Mouse (Mus musculus): ENCODE results near the gene Rhoq. TPM values are rescaled to one million over a fixed set of nuclear protein-coding genes. Genes with fewer than 3 reads are reported as not detected.

Rhoq gene
- polyA plus RNA-seq, 1 experiment, result 0.01 TPM

- Histone ChIP-seq H3K9me3 (ENCODE audit: control insufficient read depth, low read length) (no peaks in the 10 kb centered on the region), H3K27me3 (ENCODE audit: control insufficient read depth) (no peaks in the 10 kb centered on the region), H3K4me1 (ENCODE audit: control insufficient read depth) (no peaks in the 10 kb centered on the region), H3K36me3 (ENCODE audit: control insufficient read depth) (peaks cover 2% of the 10 kb centered on the region), H3K4me3 (replicated peaks) (no peak overlapping the region)
- TF ChIP-seq GATA1 (IDR thresholded peaks at IDR 0.05; ENCODE audit: low read length) (no peak), TAL1 (IDR thresholded peaks at IDR 0.05; ENCODE audit: low read length) (no peak)
Measured at GRCm38 (mm10) chr17:87008950-87009349, 46.1 kb downstream of the Rhoq start.

DNA sequence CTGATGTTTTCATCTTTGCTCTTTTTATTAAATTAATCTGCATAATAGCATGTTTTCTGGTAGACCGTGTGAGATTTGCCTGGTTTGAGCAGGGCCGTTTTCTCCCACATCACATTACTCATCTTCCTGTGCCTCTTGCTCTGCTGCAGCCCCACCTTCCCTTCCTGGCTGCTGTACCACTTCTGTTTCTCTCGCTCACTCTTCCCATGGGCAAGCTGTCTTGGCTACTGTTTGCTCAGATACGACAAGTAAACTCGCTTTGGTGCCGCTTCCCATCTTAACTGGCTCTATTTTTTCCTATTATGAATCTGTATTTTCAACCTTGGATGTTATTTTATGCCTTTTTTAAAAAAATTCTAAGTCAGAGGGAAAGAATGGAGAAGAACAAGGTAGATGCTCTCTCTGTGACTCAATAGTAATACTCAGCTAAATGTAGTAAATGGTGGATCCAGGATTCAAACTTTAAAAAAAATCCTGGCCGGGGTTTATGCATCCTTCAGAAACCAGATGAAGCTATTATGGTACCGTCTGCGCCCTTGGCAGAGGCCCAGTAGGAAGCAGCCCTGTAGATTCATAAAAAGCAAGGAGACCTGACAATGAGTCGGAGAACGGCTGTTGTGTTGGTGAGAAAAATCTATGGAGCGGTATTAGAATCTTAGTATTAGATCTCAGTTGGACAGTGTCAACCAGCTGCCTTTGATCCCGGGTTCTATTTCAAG is 48.6 kb downstream of the Rhoq start:
- H3K36me3 ChIP-seq (ENCODE audit: control insufficient read depth), result peaks cover 2% of the 10 kb centered on the region
- H3K9me3 ChIP-seq (ENCODE audit: control insufficient read depth, low read length), result no peaks in the 10 kb centered on the region
- no peaks in the 10 kb centered on the region for H3K27me3 ChIP-seq (ENCODE audit: control insufficient read depth)
- no peaks in the 10 kb centered on the region for H3K4me1 ChIP-seq (ENCODE audit: control insufficient read depth)
- TF ChIP-seq GATA1 (IDR thresholded peaks at IDR 0.05; ENCODE audit: low read length), result no peak
- TF ChIP-seq TAL1 (IDR thresholded peaks at IDR 0.05; ENCODE audit: low read length), result no peak
- H3K4me3 ChIP-seq (replicated peaks), result no peak overlapping the region

- Histone ChIP-seq H3K36me3 (ENCODE audit: control insufficient read depth) (peaks cover 9% of the 10 kb centered on the region), H3K27me3 (ENCODE audit: control insufficient read depth) (peaks cover 2% of the 10 kb centered on the region; the same call in 1 of the 2 replicates), H3K4me3 (replicated peaks) (no peak overlapping the region), H3K4me1 (ENCODE audit: control insufficient read depth) (peaks cover 9% of the 10 kb centered on the region), H3K9me3 (ENCODE audit: control insufficient read depth, low read length) (no peaks in the 10 kb centered on the region)
- TF ChIP-seq GATA1 (IDR thresholded peaks at IDR 0.05; ENCODE audit: low read length) (no peak), TAL1 (IDR thresholded peaks at IDR 0.05; ENCODE audit: low read length) (no peak)
Measured at GRCm38 (mm10) chr17:87019692-87020091, 56.8 kb downstream of the Rhoq start.

GRCm38 (mm10) chr17:87024491-87025242 is 61.8 kb downstream of the Rhoq start:
- TF ChIP-seq TAL1 (IDR thresholded peaks at IDR 0.05; ENCODE audit: low read length), result no peak
- TF ChIP-seq GATA1 (IDR thresholded peaks at IDR 0.05; ENCODE audit: low read length), result no peak
- no peaks in the 10 kb centered on the region for H3K9me3 ChIP-seq (ENCODE audit: control insufficient read depth, low read length)
- peak overlapping the region; percentile 74 for H3K4me3 ChIP-seq (replicated peaks)
- H3K4me1 ChIP-seq (ENCODE audit: control insufficient read depth), result peaks cover 23% of the 10 kb centered on the region
- H3K36me3 ChIP-seq (ENCODE audit: control insufficient read depth), result peaks cover 14% of the 10 kb centered on the region
- H3K27me3 ChIP-seq (ENCODE audit: control insufficient read depth), result peaks cover 4% of the 10 kb centered on the region; the same call in 1 of the 2 replicates

GRCm38 (mm10) chr17:87025269-87025949 is 62.5 kb downstream of the Rhoq start, which contains the start of the genes Pigf and Cript:
Pigf (minus strand) TSS chr17:87025406.
Cript (plus strand) TSS chr17:87025550.
- peak within 1 kb of the TSS; percentile 74 for H3K4me3 ChIP-seq (replicated peaks)

DNA sequence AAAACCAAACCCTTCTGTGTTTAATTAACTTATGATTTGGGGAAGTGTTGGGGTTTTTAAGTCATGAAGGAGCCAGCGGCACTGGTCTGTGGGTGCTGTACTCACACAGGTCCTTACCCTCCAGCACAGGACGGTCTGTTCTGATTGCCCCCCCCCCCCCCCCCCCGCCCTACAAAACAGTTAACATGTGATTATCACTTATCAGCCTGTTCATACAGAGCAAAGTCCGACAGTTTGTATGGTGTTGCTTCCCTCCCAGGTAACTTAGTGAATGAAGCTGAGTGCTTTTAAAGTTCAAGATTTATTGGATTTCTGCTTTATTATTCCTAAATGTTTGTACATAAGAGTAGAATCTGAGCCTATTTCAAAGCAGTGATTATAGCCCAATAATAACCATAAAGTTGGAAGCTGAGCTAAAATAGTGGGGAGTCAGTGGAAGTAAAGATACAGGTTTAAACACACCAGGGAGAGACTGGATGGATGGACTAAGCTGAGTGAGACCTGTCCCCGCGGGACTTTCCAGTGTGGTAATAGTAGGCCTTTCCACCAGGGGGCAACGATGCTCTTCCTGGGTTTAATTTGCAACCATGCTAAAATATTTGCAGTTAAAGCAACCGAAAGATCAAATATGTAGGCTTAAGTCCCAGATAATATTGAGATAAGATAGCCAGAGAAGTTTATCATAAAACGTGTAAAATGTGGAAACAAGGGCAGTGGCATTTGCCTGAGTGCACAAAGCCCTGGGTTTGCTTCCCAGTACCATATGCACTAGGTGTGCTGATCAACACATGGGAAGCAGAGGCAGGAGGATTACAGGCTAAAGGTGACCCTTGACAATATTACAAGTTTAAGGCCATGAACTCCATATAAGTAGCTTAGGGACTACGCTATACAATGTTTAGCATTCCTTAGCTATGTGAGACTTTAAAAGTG is 73.5 kb downstream of the Rhoq start:
- Histone ChIP-seq H3K36me3 (ENCODE audit: control insufficient read depth) (peaks cover 52% of the 10 kb centered on the region), H3K4me1 (ENCODE audit: control insufficient read depth) (no peaks in the 10 kb centered on the region), H3K27me3 (ENCODE audit: control insufficient read depth) (no peaks in the 10 kb centered on the region), H3K4me3 (replicated peaks) (no peak overlapping the region), H3K9me3 (ENCODE audit: control insufficient read depth, low read length) (no peaks in the 10 kb centered on the region)
- TF ChIP-seq GATA1 (IDR thresholded peaks at IDR 0.05; ENCODE audit: low read length), result no peak

More at GRCm38 (mm10) chr17:87025269-87025949, 62.5 kb downstream of the Rhoq start, which contains the start of the genes Pigf and Cript:
- Histone ChIP-seq H3K27me3 (ENCODE audit: control insufficient read depth) (peaks cover 4% of the 10 kb centered on the region; the same call in 1 of the 2 replicates), H3K4me1 (ENCODE audit: control insufficient read depth) (peaks cover 23% of the 10 kb centered on the region), H3K36me3 (ENCODE audit: control insufficient read depth) (peaks cover 18% of the 10 kb centered on the region), H3K9me3 (ENCODE audit: control insufficient read depth, low read length) (no peaks in the 10 kb centered on the region)
- no peak for TF ChIP-seq GATA1 (IDR thresholded peaks at IDR 0.05; ENCODE audit: low read length)
- TF ChIP-seq TAL1 (IDR thresholded peaks at IDR 0.05; ENCODE audit: low read length), result no peak

DNA sequence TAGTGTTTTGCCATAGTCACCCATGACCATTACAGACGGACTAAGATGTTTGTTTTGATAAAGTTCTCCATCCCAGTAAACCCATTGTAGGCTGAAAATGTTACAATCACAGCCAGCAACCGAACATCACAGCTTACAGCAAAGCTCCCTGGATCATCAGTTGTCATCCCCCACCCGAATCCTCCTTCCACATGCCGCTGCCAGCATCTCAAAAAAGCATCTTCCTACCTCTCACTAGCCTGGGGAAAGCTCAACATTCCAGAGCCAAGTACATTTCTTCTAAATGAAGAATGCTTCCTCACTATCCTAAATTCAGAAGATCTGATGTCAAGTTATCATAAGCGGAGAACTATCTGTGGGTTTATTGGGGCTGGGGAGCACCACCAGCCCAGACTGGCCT is 75.6 kb downstream of the Rhoq start:
- Histone ChIP-seq H3K4me3 (replicated peaks) (no peak overlapping the region), H3K27me3 (ENCODE audit: control insufficient read depth) (no peaks in the 10 kb centered on the region), H3K36me3 (ENCODE audit: control insufficient read depth) (peaks cover 35% of the 10 kb centered on the region), H3K4me1 (ENCODE audit: control insufficient read depth) (no peaks in the 10 kb centered on the region), H3K9me3 (ENCODE audit: control insufficient read depth, low read length) (no peaks in the 10 kb centered on the region)
- no peak for TF ChIP-seq TAL1 (IDR thresholded peaks at IDR 0.05; ENCODE audit: low read length)
- TF ChIP-seq GATA1 (IDR thresholded peaks at IDR 0.05; ENCODE audit: low read length), result no peak

DNA sequence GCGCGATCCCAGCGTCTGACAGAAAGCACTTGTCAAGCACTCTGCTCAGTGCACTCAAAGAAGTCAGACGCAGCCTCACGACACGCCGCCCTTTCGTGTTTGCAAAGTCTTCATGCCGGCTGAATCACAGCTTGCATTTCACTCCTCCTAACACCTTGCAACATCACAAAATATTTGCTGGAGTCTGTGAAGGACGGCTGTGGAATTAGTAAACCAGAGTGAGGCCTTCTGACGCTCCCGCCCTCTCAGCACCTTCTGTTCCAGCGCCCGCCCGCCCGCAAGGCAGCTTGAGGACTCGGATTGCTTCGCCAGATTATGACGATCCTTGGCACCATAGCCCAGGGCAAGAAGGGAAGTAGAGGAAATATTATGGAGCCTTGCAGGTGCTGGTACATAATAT is 78.9 kb downstream of the Rhoq start:
- H3K36me3 ChIP-seq (ENCODE audit: control insufficient read depth), result peaks cover 14% of the 10 kb centered on the region
- no peaks in the 10 kb centered on the region for H3K4me1 ChIP-seq (ENCODE audit: control insufficient read depth)
- H3K9me3 ChIP-seq (ENCODE audit: control insufficient read depth, low read length), result no peaks in the 10 kb centered on the region
- TF ChIP-seq TAL1 (IDR thresholded peaks at IDR 0.05; ENCODE audit: low read length), result no peak
- TF ChIP-seq GATA1 (IDR thresholded peaks at IDR 0.05; ENCODE audit: low read length), result no peak
- H3K27me3 ChIP-seq (ENCODE audit: control insufficient read depth), result no peaks in the 10 kb centered on the region
- no peak overlapping the region for H3K4me3 ChIP-seq (replicated peaks)

Measured in erythroblast, embryonic 14.5 days (primary cell).